Mouse (Mus musculus) G1E (cell line): ENCODE data around the gene Ric8b. TPM values are rescaled to one million over a fixed set of nuclear protein-coding genes. Genes with fewer than 3 reads are reported as not detected.

Experiments
- ATAC-seq: 2 replicates; pipeline ENCODE4 v1.8.0; 2016; ENCODE audit warnings: mild to moderate bottlenecking; ENCODE audit not compliant: insufficient number of reproducible peaks, poor library complexity, low FRiP score, severe bottlenecking; ENCODE audit errors: extremely low read depth
- DNase-seq: peaks from one replicate; pipeline ENCODE4 v3.0.0; 2012; ENCODE audit warnings: low spot score
- H3K27me3 ChIP-seq: 2 replicates; pipeline ENCODE4 v1.6.1; 2012; ENCODE audit warnings: mild to moderate bottlenecking, low read length, inconsistent platforms; ENCODE audit not compliant: insufficient read depth
- H3K36me3 ChIP-seq: replicated peaks from 2 replicates; pipeline ENCODE3; 2012; ENCODE audit warnings: mild to moderate bottlenecking, inconsistent platforms
- H3K4me1 ChIP-seq: 2 replicates; pipeline ENCODE4 v1.6.1; 2012; ENCODE audit warnings: low read depth, low read length, inconsistent platforms, mixed read lengths; ENCODE audit not compliant: insufficient read depth
- H3K4me3 ChIP-seq: 2 replicates; pipeline ENCODE4 v1.5.1; 2012; ENCODE audit warnings: low read depth, mild to moderate bottlenecking, inconsistent platforms, low read length, moderate library complexity, mixed read lengths
- H3K9me3 ChIP-seq: replicated peaks from 2 replicates; pipeline ENCODE4 v1.6.1; 2012; ENCODE audit warnings: inconsistent platforms
- CTCF ChIP-seq: IDR thresholded peaks from 2 replicates; pipeline ENCODE4 v1.5.1; 2012; ENCODE audit warnings: low read depth, low read length, inconsistent platforms, mixed read lengths
- GATA1 ChIP-seq: IDR thresholded peaks from 2 replicates; pipeline ENCODE4 v1.6.1; 2012; ENCODE audit warnings: borderline replicate concordance, low read length, inconsistent platforms, mixed read lengths
- GATA2 ChIP-seq: IDR thresholded peaks from 2 replicates; pipeline ENCODE4 v1.6.1; 2012; ENCODE audit warnings: low read depth, low read length, inconsistent platforms, borderline replicate concordance
- POLR2AphosphoS5 ChIP-seq: IDR thresholded peaks from 2 replicates; pipeline ENCODE4 v1.6.1; 2012; ENCODE audit warnings: low read depth, low read length, inconsistent platforms; ENCODE audit not compliant: insufficient replicate concordance
- TAL1 ChIP-seq: conservative IDR thresholded peaks from 2 replicates; pipeline ENCODE4 v1.6.1; 2012; ENCODE audit warnings: low read depth, low read length, inconsistent platforms, mixed read lengths
- polyA plus RNA-seq: library from polyadenylated mRNA; stranded (reverse); fragments of >175 nt; gene quantifications from 2 replicates; pipeline ENCODE4 v1.2.3, GENCODE M21; 2012
- total RNA-seq, 2 experiments: library from RNA; stranded (forward) in 1 of 2; stranded (reverse) in 1 of 2; fragments of 200-1000 nt in 1 of 2; fragments of >200 nt in 1 of 2; fragmentation: Nextera tagmentation in 1 of 2; gene quantifications; 2 replicates each; pipeline ENCODE4 v1.2.3; 2014 to 2017

Ric8b gene
- total and polyA plus RNA-seq, 3 experiments: 2.0 to 16.2 (median 15.2) TPM

DNA sequence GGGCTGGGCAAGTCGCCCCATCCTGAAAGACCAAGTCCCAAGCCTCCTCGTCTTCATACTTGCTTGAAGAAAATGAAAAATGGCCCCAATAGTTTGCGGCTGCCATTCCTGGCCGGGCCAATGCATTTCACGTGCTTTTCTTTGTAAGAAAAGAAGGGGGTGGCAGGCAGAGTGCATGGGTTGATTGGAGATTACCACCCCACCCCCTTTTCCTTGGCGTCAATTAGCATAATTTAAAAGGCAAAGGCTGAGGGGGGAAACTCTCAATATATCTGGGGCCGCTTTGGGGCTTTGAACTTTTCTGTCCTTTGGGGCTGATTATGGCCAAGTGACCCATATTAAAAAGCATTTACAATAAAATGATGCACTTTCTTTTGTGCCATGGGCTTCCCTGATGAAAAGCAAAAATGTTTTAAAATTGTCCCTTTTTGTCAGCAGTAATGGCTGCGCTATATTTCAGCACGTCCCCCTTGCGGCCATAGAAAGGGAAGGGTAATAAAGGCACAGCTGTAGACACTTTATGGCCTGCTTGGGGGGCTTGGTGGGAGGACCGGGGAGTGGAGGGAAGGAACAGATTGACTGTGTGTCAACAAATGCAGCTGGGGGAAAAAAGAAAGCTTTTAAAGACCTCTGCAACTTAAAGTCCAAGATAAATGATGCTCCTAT, 105.4 kb downstream of the Ric8b start:
- peaks cover 2% of the 10 kb centered on the region; the same call in 1 of the 2 replicates for H3K4me1 ChIP-seq
- H3K36me3 ChIP-seq: peaks cover 15% of the 10 kb centered on the region

DNA sequence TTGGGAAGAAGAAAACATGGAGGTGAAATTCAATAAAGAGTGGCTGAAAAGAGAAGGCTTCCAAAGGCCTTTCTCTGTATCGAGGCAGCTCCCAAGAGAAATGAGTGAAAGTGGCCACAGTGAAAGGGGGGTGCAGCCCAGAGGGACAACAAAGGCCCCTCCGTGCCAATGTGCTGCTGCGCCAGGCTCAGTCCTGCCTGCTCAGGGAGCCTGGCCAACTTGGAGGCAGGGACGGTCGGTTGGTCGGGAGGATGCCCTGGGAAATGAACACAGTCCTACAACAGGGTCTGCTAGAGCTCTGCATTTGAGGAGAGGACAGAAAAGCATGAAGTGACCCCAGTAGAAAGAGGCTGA, 105.9 kb downstream of the Ric8b start:
- H3K4me1 ChIP-seq: peaks cover 2% of the 10 kb centered on the region; the same call in 1 of the 2 replicates
- no peaks in the 10 kb centered on the region for H3K9me3 ChIP-seq
- TF ChIP-seq GATA2: no peak
- TF ChIP-seq POLR2AphosphoS5: no peak
- H3K27me3 ChIP-seq: peaks cover 3% of the 10 kb centered on the region; the same call in 1 of the 2 replicates
- peaks cover 12% of the 10 kb centered on the region for H3K36me3 ChIP-seq
- no peak overlapping the region for H3K4me3 ChIP-seq
- DNase-seq: no peak
- no peak for ATAC-seq

More for the DNA sequence above, 105.4 kb downstream of the Ric8b start:
- Histone ChIP-seq H3K27me3 (peaks cover 3% of the 10 kb centered on the region; the same call in 1 of the 2 replicates), H3K4me3 (no peak overlapping the region), H3K9me3 (no peaks in the 10 kb centered on the region)
- DNase-seq: no peak
- TF ChIP-seq GATA1 (no peak), TAL1 (no peak), GATA2 (no peak), POLR2AphosphoS5 (no peak), CTCF (no peak)
- no peak for ATAC-seq

DNA sequence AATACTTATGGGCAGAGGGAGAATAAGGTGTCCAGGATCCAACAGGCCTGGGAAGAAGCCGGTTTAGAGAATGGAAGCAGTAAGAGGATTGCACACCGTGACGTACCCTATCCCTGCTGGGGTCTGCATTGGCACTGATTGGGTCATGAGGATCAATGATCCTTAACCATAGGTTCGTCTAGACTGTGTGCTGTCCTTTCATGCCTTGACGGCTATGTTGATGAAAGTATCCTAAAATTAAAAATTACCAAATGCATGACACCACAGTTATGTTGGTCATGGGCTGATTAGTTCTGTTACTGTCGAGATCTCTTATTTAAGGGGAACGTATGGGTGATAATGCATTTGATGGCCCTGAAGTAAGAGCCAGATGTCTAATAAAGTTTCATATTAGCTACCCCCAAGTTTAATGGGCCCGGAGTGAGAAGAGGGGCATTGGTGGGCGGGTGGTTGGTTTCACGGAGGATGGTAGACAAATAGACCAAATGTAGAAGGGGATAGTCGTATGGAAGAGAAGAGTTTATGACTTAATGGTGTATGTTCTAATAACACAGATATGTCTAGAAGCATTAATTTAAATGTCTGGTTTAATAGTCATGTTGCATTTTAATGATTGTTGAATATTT, 108.5 kb downstream of the Ric8b start:
- Histone ChIP-seq H3K27me3 (peaks cover 3% of the 10 kb centered on the region; the same call in 1 of the 2 replicates), H3K9me3 (no peaks in the 10 kb centered on the region), H3K4me1 (peaks cover 2% of the 10 kb centered on the region; the same call in 1 of the 2 replicates), H3K4me3 (no peak overlapping the region), H3K36me3 (no peaks in the 10 kb centered on the region)
- no peak for DNase-seq
- peak; percentile 100 for ATAC-seq
- no peak for TF ChIP-seq GATA2

DNA sequence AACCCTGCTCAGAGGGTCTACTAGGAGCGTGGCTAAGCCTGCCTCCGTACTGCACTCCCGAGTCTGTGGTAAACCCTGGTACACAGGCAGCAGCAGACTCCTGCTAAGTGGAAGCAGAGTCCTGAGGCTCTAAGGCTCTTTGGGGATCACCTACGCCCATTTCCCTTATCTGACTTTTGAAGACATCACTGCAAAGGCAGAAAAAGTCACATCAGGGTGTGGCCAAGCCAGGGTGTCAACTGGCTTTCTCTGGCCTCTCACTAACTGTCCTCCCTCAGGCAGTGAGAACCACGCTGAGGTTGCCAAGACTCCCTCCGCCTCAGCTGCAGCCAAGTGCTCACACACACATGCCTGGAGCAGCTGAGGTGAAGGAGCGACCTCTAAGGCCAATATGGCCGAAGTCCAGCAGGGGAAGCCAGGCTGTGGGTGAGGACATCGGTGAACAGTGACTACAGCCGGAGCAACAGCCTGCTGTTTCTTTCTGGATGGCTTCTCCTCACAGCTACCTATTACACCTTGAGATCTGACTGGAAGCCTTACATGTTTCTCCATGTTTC, 110.3 kb downstream of the Ric8b start:
- no peak overlapping the region for H3K4me3 ChIP-seq
- TF ChIP-seq CTCF: no peak
- no peak for TF ChIP-seq TAL1
- no peak for TF ChIP-seq GATA2
- TF ChIP-seq POLR2AphosphoS5: no peak
- TF ChIP-seq GATA1: no peak
- H3K36me3 ChIP-seq: no peaks in the 10 kb centered on the region
- peaks cover 2% of the 10 kb centered on the region; the same call in 1 of the 2 replicates for H3K4me1 ChIP-seq
- peaks cover 3% of the 10 kb centered on the region; the same call in 1 of the 2 replicates for H3K27me3 ChIP-seq
- no peaks in the 10 kb centered on the region for H3K9me3 ChIP-seq
- ATAC-seq: no peak
- no peak for DNase-seq

DNA sequence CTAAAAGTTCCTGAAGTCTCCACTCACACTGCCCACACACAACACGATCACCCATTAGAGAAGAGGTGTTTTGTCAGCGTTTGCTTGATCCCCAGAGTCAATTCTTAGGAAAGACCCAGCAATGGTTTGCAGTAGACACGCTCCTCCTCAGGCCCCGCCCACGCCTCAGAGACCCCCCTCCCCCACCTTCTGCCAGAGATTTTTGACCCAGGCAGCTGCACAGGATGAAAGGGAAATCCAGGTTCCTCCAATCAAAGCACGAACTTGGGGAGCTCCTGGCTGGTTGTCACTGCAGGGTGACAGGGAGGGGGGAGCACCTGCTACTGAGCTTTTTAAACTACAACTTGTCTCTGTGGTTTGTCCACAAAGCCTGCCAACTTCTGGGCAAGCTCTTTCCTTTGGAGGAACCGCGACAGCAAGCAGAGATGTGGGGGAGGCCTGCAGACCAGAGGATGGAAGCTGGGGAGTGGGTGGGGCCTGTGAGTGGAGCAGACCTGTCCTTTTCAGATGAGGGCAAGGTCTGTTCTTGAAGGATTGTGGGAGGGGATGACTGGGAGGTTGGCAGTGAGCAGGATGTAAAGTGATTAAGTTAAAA, 117.8 kb downstream of the Ric8b start:
- no peaks in the 10 kb centered on the region for H3K27me3 ChIP-seq
- H3K4me1 ChIP-seq: no peaks in the 10 kb centered on the region
- no peak for DNase-seq
- TF ChIP-seq POLR2AphosphoS5: no peak
- no peak overlapping the region for H3K4me3 ChIP-seq
- no peaks in the 10 kb centered on the region for H3K36me3 ChIP-seq
- H3K9me3 ChIP-seq: peaks cover 7% of the 10 kb centered on the region; the same call in 1 of the 2 replicates
- no peak for ATAC-seq

DNA sequence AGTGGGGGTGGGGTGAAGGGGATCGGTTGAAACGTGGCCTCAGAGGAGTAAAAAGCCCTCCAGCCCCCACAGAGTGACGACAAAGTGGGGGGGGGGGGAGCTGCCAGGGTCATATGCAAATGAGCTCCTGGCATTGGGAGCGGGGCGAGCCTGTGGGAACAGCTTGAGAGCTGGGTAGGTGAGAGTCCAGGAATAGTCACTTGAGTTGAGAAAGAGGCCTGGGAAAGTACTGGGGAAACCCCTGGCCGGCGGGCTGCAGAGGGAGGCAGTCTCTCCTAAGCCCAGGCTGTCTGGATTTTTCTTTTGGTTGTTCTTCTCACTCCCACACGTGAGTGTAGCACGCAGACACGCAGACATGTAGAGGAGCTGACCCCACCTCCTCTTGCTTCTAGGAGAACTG, 120.7 kb downstream of the Ric8b start:
- Histone ChIP-seq H3K4me1 (no peaks in the 10 kb centered on the region), H3K9me3 (peaks cover 7% of the 10 kb centered on the region; the same call in 1 of the 2 replicates)
- TF ChIP-seq GATA1 (no peak), CTCF (no peak), TAL1 (no peak), POLR2AphosphoS5 (no peak), GATA2 (no peak)

DNA sequence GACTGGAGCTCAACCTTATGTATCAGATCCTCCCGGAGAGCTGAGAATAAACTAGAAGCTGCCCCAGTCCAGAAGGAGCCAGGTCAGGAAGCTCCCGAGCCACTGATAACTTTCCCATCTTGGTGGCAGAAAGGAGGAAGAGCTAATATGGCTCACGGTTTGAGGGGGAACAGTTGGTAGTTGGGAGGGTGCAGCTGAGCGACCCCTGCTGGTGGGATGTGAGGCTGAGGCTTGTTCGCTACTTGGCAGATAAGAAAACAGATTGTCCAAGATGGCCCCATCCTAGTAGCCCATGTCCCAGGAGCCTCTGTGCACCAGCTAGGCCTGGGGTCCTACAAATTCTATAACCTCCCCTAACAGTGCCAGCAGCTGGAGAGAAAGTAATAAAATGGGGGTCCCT, 121.4 kb downstream of the Ric8b start:
- no peaks in the 10 kb centered on the region for H3K36me3 ChIP-seq
- no peak for DNase-seq
- TF ChIP-seq CTCF (no peak), GATA2 (no peak), POLR2AphosphoS5 (no peak), GATA1 (no peak), TAL1 (no peak)
- H3K4me1 ChIP-seq: no peaks in the 10 kb centered on the region
- no peak overlapping the region for H3K4me3 ChIP-seq
- H3K27me3 ChIP-seq: no peaks in the 10 kb centered on the region
- peaks cover 7% of the 10 kb centered on the region; the same call in 1 of the 2 replicates for H3K9me3 ChIP-seq
- no peak for ATAC-seq

More for the DNA sequence above, 120.7 kb downstream of the Ric8b start:
- Histone ChIP-seq H3K36me3 (no peaks in the 10 kb centered on the region), H3K4me3 (no peak overlapping the region), H3K27me3 (no peaks in the 10 kb centered on the region)
- no peak for DNase-seq
- ATAC-seq: no peak
